Mouse (Mus musculus) left cerebral cortex, postnatal 10 days (tissue): ENCODE measurements around the gene 4921507P07Rik. TPM values are rescaled to one million over a fixed set of nuclear protein-coding genes. Genes with fewer than 3 reads are reported as not detected.
"Not testable (repeated sequence)": the region's sequence is repeated elsewhere in the genome, so short reads cannot be mapped to it uniquely, and the experiment has no call there.

Experiments
- DNase-seq, 2 experiments: peaks; one replicate each; pipeline ENCODE4 v3.0.0; 2021 to 2022; ENCODE audit warnings: low spot score in 2 of 2, mixed read lengths in 1 of 2; ENCODE audit errors: extremely low spot score in 1 of 2
- intact Hi-C: fragments of 180-260 bp; cut with DNase I; formaldehyde crosslinking; loops from one replicate; pipeline ENCODE4 v1.15.1; 2025
- total RNA-seq, 2 experiments: library from RNA; stranded (reverse); gene quantifications; 2 replicates each; pipeline ENCODE4 v1.2.3; 2021

Gene 4921507P07Rik
- total RNA-seq: 1 to 10 TPM in 1 of 2 experiments, under 1 TPM in 1; 0.69 to 1.1 TPM

- peak; percentile 81 to 95 for DNase-seq
- intact Hi-C loops: no loop called here
These were observed at the start of gene 4921507P07Rik for GRCm38 (mm10) chr6:50596301-50597211. TSS of gene 4921507P07Rik (minus strand) at chr6:50596632.

GRCm38 (mm10) chr6:50644701-50645100 is 48.3 kb upstream of the 4921507P07Rik start:
- DNase-seq: no peak
- intact Hi-C loops: no loop called here

GRCm38 (mm10) chr6:50641898-50642297 is 45.5 kb upstream of the 4921507P07Rik start:
- intact Hi-C loops: no loop called here
- DNase-seq: no peak

GRCm38 (mm10) chr6:50640377-50640776 is 43.9 kb upstream of the 4921507P07Rik start:
- DNase-seq: no peak
- intact Hi-C loops: no loop called here

GRCm38 (mm10) chr6:50639656-50640055 is 43.2 kb upstream of the 4921507P07Rik start:
- peak in 1 of 2 experiments; percentile 34 for DNase-seq
- intact Hi-C loops: no loop called here

GRCm38 (mm10) chr6:50626170-50626569 is 29.7 kb upstream of the 4921507P07Rik start:
- intact Hi-C loops, DNase-seq: not testable (repeated sequence)

GRCm38 (mm10) chr6:50618273-50618672 is 21.8 kb upstream of the 4921507P07Rik start:
- DNase-seq: not testable (repeated sequence)

GRCm38 (mm10) chr6:50601620-50602019 is 5.2 kb upstream of the 4921507P07Rik start:
- DNase-seq: no peak
- intact Hi-C loops: no loop called here

More at GRCm38 (mm10) chr6:50618273-50618672, 21.8 kb upstream of the 4921507P07Rik start:
- intact Hi-C loops: not testable (repeated sequence)

GRCm38 (mm10) chr6:50598560-50598959 is 2.1 kb upstream of the 4921507P07Rik start:
- intact Hi-C loops: no loop called here
- DNase-seq: peak; percentile 19 to 69

- intact Hi-C loops: no loop called here
- DNase-seq: no peak
These were observed 2.1 kb downstream of the 4921507P07Rik start for GRCm38 (mm10) chr6:50594372-50594771.

- no peak for DNase-seq
- intact Hi-C loops: no loop called here
These were observed 3.0 kb downstream of the 4921507P07Rik start for GRCm38 (mm10) chr6:50593334-50593845.

GRCm38 (mm10) chr6:50590234-50590633 is 6.2 kb downstream of the 4921507P07Rik start:
- intact Hi-C loops: no loop called here
- DNase-seq: no peak

GRCm38 (mm10) chr6:50588251-50588650 is 8.2 kb downstream of the 4921507P07Rik start:
- DNase-seq: peak in 1 of 2 experiments; percentile 54
- intact Hi-C loops: no loop called here

GRCm38 (mm10) chr6:50587412-50587811 is 9.0 kb downstream of the 4921507P07Rik start:
- no peak for DNase-seq
- intact Hi-C loops: no loop called here

GRCm38 (mm10) chr6:50586316-50586715 is 10.1 kb downstream of the 4921507P07Rik start:
- intact Hi-C loops: no loop called here
- no peak for DNase-seq

GRCm38 (mm10) chr6:50585733-50586132 is 10.7 kb downstream of the 4921507P07Rik start:
- intact Hi-C loops: no loop called here
- DNase-seq: no peak

GRCm38 (mm10) chr6:50571661-50572060 is 24.8 kb downstream of the 4921507P07Rik start:
- intact Hi-C loops: no loop called here
- DNase-seq: no peak

GRCm38 (mm10) chr6:50566997-50567255 is 29.5 kb downstream of the 4921507P07Rik start:
- intact Hi-C loops: no loop called here

GRCm38 (mm10) chr6:50566141-50566996 is 30.1 kb downstream of the 4921507P07Rik start, which contains the start of gene Cycs:
TSS of gene Cycs (minus strand) at chr6:50566538.
- DNase-seq: peak; percentile 99
- intact Hi-C loops: no loop called here

More at GRCm38 (mm10) chr6:50566997-50567255, 29.5 kb downstream of the 4921507P07Rik start:
- DNase-seq: no peak
